Mouse (Mus musculus): ENCODE data around the gene Tmc3. TPM values are rescaled to one million over a fixed set of nuclear protein-coding genes. Genes with fewer than 3 reads are reported as not detected.

The Tmc3 gene
- total RNA-seq, 2 experiments from 2014 or later: 0.11 to 0.13 TPM

GRCm38 (mm10) chr7:83594056-83594455, 9.3 kb downstream of the Tmc3 start:
- no peak for DNase-seq (ENCODE audit: low spot score)
- intact Hi-C loops (cut with DNase I): no loop called here

- intact Hi-C loops (cut with DNase I): no loop called here
Measured at GRCm38 (mm10) chr7:83597063-83597462, 12.3 kb downstream of the Tmc3 start.

GRCm38 (mm10) chr7:83598997-83599912, 14.5 kb downstream of the Tmc3 start:
- no peak for DNase-seq (ENCODE audit: low spot score)
- intact Hi-C loops (cut with DNase I): no loop called here

More at GRCm38 (mm10) chr7:83597063-83597462, 12.3 kb downstream of the Tmc3 start:
- DNase-seq (ENCODE audit: low spot score): no peak

- intact Hi-C loops (cut with DNase I): loop anchor here (5.0 kb wide), 1 partner anchor 33 kb away; no protein-coding TSS in a partner anchor
- DNase-seq (ENCODE audit: low spot score): no peak
Measured at GRCm38 (mm10) chr7:83599913-83600286, 15.2 kb downstream of the Tmc3 start.

GRCm38 (mm10) chr7:83604180-83604944, 19.6 kb downstream of the Tmc3 start:
- no peak for DNase-seq (ENCODE audit: low spot score)
- intact Hi-C loops (cut with DNase I): loop anchor here (5.0 kb wide), 1 partner anchor 37 kb away; no protein-coding TSS in a partner anchor

- intact Hi-C loops (cut with DNase I): no loop called here
- no peak for DNase-seq (ENCODE audit: low spot score)
Measured at GRCm38 (mm10) chr7:83606796-83607195, 22.1 kb downstream of the Tmc3 start.

GRCm38 (mm10) chr7:83609891-83610290, 25.2 kb downstream of the Tmc3 start:
- intact Hi-C loops (cut with DNase I): no loop called here

GRCm38 (mm10) chr7:83611886-83612285, 27.2 kb downstream of the Tmc3 start:
- no peak for DNase-seq (ENCODE audit: low spot score)
- intact Hi-C loops (cut with DNase I): no loop called here

More at GRCm38 (mm10) chr7:83609891-83610290, 25.2 kb downstream of the Tmc3 start:
- no peak for DNase-seq (ENCODE audit: low spot score)

GRCm38 (mm10) chr7:83615272-83615671, 30.5 kb downstream of the Tmc3 start:
- intact Hi-C loops (cut with DNase I): no loop called here
- DNase-seq (ENCODE audit: low spot score): no peak

- intact Hi-C loops (cut with DNase I): no loop called here
Measured at GRCm38 (mm10) chr7:83615815-83616214, 31.1 kb downstream of the Tmc3 start.

GRCm38 (mm10) chr7:83616268-83616667, 31.5 kb downstream of the Tmc3 start:
- intact Hi-C loops (cut with DNase I): no loop called here
- DNase-seq (ENCODE audit: low spot score): no peak

More at GRCm38 (mm10) chr7:83615815-83616214, 31.1 kb downstream of the Tmc3 start:
- no peak for DNase-seq (ENCODE audit: low spot score)

GRCm38 (mm10) chr7:83618709-83619108, 34.0 kb downstream of the Tmc3 start:
- DNase-seq (ENCODE audit: low spot score): no peak
- intact Hi-C loops (cut with DNase I): no loop called here

GRCm38 (mm10) chr7:83622582-83622981, 37.9 kb downstream of the Tmc3 start:
- intact Hi-C loops (cut with DNase I): no loop called here
- no peak for DNase-seq (ENCODE audit: low spot score)

GRCm38 (mm10) chr7:83624065-83624464, 39.3 kb downstream of the Tmc3 start:
- intact Hi-C loops (cut with DNase I): no loop called here

GRCm38 (mm10) chr7:83626557-83627257, 42.0 kb downstream of the Tmc3 start:
- intact Hi-C loops (cut with DNase I): no loop called here
- no peak for DNase-seq (ENCODE audit: low spot score)

More at GRCm38 (mm10) chr7:83624065-83624464, 39.3 kb downstream of the Tmc3 start:
- no peak for DNase-seq (ENCODE audit: low spot score)

- intact Hi-C loops (cut with DNase I): no loop called here
- DNase-seq (ENCODE audit: low spot score): no peak
Measured at GRCm38 (mm10) chr7:83627369-83627768, 42.6 kb downstream of the Tmc3 start.

GRCm38 (mm10) chr7:83631073-83631827, 46.5 kb downstream of the Tmc3 start:
- intact Hi-C loops (cut with DNase I): no loop called here
- DNase-seq (ENCODE audit: low spot score): no peak

GRCm38 (mm10) chr7:83631828-83632681, 47.3 kb downstream of the Tmc3 start, which contains the start of gene Stard5:
Gene Stard5, plus strand, starts transcription at chr7:83631959.
- peak; percentile 90 for DNase-seq (ENCODE audit: low spot score)
- intact Hi-C loops (cut with DNase I): no loop called here
